Mouse (Mus musculus) limb, embryonic 11.5 days (tissue): ENCODE data around the gene Rap1gap. TPM values are rescaled to one million over a fixed set of nuclear protein-coding genes. Genes with fewer than 3 reads are reported as not detected.

Experiments
- ATAC-seq: fragments of 200-750 bp; cut with Nextera tagmentation; 2 replicates; pipeline ENCODE4 v1.8.0; 2017; ENCODE audit warnings: low read depth; ENCODE audit not compliant: insufficient number of reproducible peaks, low FRiP score, low TSS enrichment
- DNase-seq: peaks from one replicate; pipeline ENCODE4 v3.0.0-alpha.2; 2015; ENCODE audit warnings: low spot score
- H3K27ac ChIP-seq: fragments of 300-500 bp; sonication (generic); replicated peaks from 2 replicates; pipeline ENCODE4 v1.5.1; 2014; ENCODE audit warnings: low read depth, mild to moderate bottlenecking, low read length
- H3K27me3 ChIP-seq: fragments of 300-500 bp; sonication (generic); 2 replicates; pipeline ENCODE4 v1.6.1; 2014; ENCODE audit warnings: mild to moderate bottlenecking, low read length, mixed read lengths; ENCODE audit not compliant: control insufficient read depth, insufficient read depth
- H3K36me3 ChIP-seq: fragments of 300-500 bp; sonication (generic); 2 replicates; pipeline ENCODE4 v1.6.1; 2014; ENCODE audit warnings: mild to moderate bottlenecking, low read length, moderate library complexity, mixed read lengths; ENCODE audit not compliant: control insufficient read depth, insufficient read depth
- H3K4me1 ChIP-seq: fragments of 300-500 bp; sonication (generic); 2 replicates; pipeline ENCODE4 v1.6.1; 2014; ENCODE audit warnings: low read length, mixed read lengths; ENCODE audit not compliant: control insufficient read depth, insufficient read depth
- H3K4me2 ChIP-seq: fragments of 300-500 bp; sonication (generic); 2 replicates; pipeline ENCODE4 v1.6.1; 2014; ENCODE audit warnings: low read depth, mild to moderate bottlenecking, moderate library complexity; ENCODE audit not compliant: severe bottlenecking
- H3K4me3 ChIP-seq: fragments of 300-500 bp; sonication (generic); 2 replicates; pipeline ENCODE4 v1.5.1; 2014; ENCODE audit warnings: low read depth, low read length
- H3K9ac ChIP-seq: fragments of 300-500 bp; sonication (generic); 2 replicates; pipeline ENCODE4 v1.6.1; 2014; ENCODE audit warnings: mild to moderate bottlenecking, low read length
- H3K9me3 ChIP-seq: fragments of 300-500 bp; sonication (generic); 2 replicates; pipeline ENCODE4 v1.6.1; 2016; ENCODE audit warnings: low read length; ENCODE audit not compliant: control insufficient read depth
- WGBS: fragments of 180-500 bp; shearing (Covaris S2); extraction: QIAGEN DNeasy Blood & Tissue Kit; methylation state at CpG from one replicate; pipeline ENCODE4 v1.1.7; 2014; 5-methylcytosine and 5-hydroxymethylcytosine counted together
- polyA plus RNA-seq: library from polyadenylated mRNA; unstranded; fragments of >200 nt; fragmentation: Nextera tagmentation; extraction: Ambion mirVana; gene quantifications from 2 replicates; pipeline ENCODE4 v1.2.1, GENCODE M21; 2014

Gene Rap1gap
- polyA plus RNA-seq, 1 experiment from 2014 or later = 5.3 TPM

GRCm38 (mm10) chr4:137677906-137678305, 13.4 kb downstream of the Rap1gap start:
- Histone ChIP-seq H3K9me3 (no peaks in the 10 kb centered on the region), H3K4me2 (no peak overlapping the region), H3K27ac (no peak overlapping the region), H3K4me1 (0 out of 2 replicates have a peak, but pooled peaks cover 7% of the 10 kb centered on the region), H3K27me3 (peaks cover 30% of the 10 kb centered on the region), H3K4me3 (no peak overlapping the region), H3K9ac (no peak overlapping the region), H3K36me3 (no peaks in the 10 kb centered on the region)
- DNase-seq (no peak), ATAC-seq (no peak)
- WGBS = 88% methylated on average over 5 of the region's 5 CpGs

- Histone ChIP-seq H3K9me3 (no peaks in the 10 kb centered on the region), H3K27ac (no peak overlapping the region), H3K36me3 (no peaks in the 10 kb centered on the region), H3K4me2 (no peak overlapping the region), H3K27me3 (peaks cover 30% of the 10 kb centered on the region), H3K4me3 (no peak overlapping the region), H3K9ac (no peak overlapping the region), H3K4me1 (0 out of 2 replicates have a peak, but pooled peaks cover 7% of the 10 kb centered on the region)
- 74% methylated on average over 9 of the region's 9 CpGs for WGBS
- DNase-seq = no peak
- ATAC-seq = no peak
Measured at GRCm38 (mm10) chr4:137678568-137678967, 14.0 kb downstream of the Rap1gap start.

- 0 out of 2 replicates have a peak, but pooled peaks cover 7% of the 10 kb centered on the region for H3K4me1 ChIP-seq
- H3K27ac ChIP-seq = no peak overlapping the region
- no peak overlapping the region for H3K4me3 ChIP-seq
- no peaks in the 10 kb centered on the region for H3K36me3 ChIP-seq
- H3K9ac ChIP-seq = no peak overlapping the region
- 69% methylated on average over 2 of the region's 2 CpGs for WGBS
- ATAC-seq (no peak), DNase-seq (no peak)
- no peak overlapping the region for H3K4me2 ChIP-seq
- no peaks in the 10 kb centered on the region for H3K9me3 ChIP-seq
- H3K27me3 ChIP-seq = peaks cover 30% of the 10 kb centered on the region
Measured at GRCm38 (mm10) chr4:137679979-137680550, 15.5 kb downstream of the Rap1gap start.

GRCm38 (mm10) chr4:137680721-137681120, 16.2 kb downstream of the Rap1gap start:
- no peak for ATAC-seq
- DNase-seq = no peak
- H3K27me3 ChIP-seq = peaks cover 30% of the 10 kb centered on the region
- H3K36me3 ChIP-seq = no peaks in the 10 kb centered on the region
- H3K4me3 ChIP-seq = no peak overlapping the region
- no peak overlapping the region for H3K27ac ChIP-seq
- H3K9me3 ChIP-seq = no peaks in the 10 kb centered on the region
- 23% methylated on average over 7 of the region's 7 CpGs for WGBS
- no peak overlapping the region for H3K9ac ChIP-seq
- 0 out of 2 replicates have a peak, but pooled peaks cover 7% of the 10 kb centered on the region for H3K4me1 ChIP-seq
- H3K4me2 ChIP-seq = no peak overlapping the region

GRCm38 (mm10) chr4:137681408-137682104, 17.0 kb downstream of the Rap1gap start:
- H3K4me2 ChIP-seq = peak overlapping the region; percentile 52
- H3K27ac ChIP-seq = no peak overlapping the region
- no peaks in the 10 kb centered on the region for H3K36me3 ChIP-seq
- peak overlapping the region; percentile 30; the same call in 1 of the 2 replicates for H3K9ac ChIP-seq
- WGBS = 7% methylated on average over 39 of the region's 52 CpGs
- no peaks in the 10 kb centered on the region for H3K9me3 ChIP-seq
- DNase-seq (no peak), ATAC-seq (no peak)
- peaks cover 30% of the 10 kb centered on the region for H3K27me3 ChIP-seq
- 0 out of 2 replicates have a peak, but pooled peaks cover 7% of the 10 kb centered on the region for H3K4me1 ChIP-seq
- H3K4me3 ChIP-seq = peak overlapping the region; percentile 20

- 35% methylated on average over 7 of the region's 7 CpGs for WGBS
- DNase-seq = peak; percentile 55
- no peak for ATAC-seq
- Histone ChIP-seq H3K9ac (no peak overlapping the region), H3K4me1 (0 out of 2 replicates have a peak, but pooled peaks cover 7% of the 10 kb centered on the region), H3K36me3 (no peaks in the 10 kb centered on the region), H3K9me3 (no peaks in the 10 kb centered on the region), H3K4me2 (no peak overlapping the region), H3K27me3 (peaks cover 30% of the 10 kb centered on the region), H3K27ac (no peak overlapping the region), H3K4me3 (no peak overlapping the region)
Measured at GRCm38 (mm10) chr4:137682961-137683453, 18.5 kb downstream of the Rap1gap start.

GRCm38 (mm10) chr4:137684830-137685343, 20.4 kb downstream of the Rap1gap start:
- 0 out of 2 replicates have a peak, but pooled peaks cover 7% of the 10 kb centered on the region for H3K4me1 ChIP-seq
- no peaks in the 10 kb centered on the region for H3K36me3 ChIP-seq
- H3K27ac ChIP-seq = no peak overlapping the region
- no peak overlapping the region for H3K9ac ChIP-seq
- peaks cover 30% of the 10 kb centered on the region for H3K27me3 ChIP-seq
- DNase-seq (no peak), ATAC-seq (no peak)
- no peaks in the 10 kb centered on the region for H3K9me3 ChIP-seq
- 24% methylated on average over 9 of the region's 9 CpGs for WGBS
- H3K4me3 ChIP-seq = no peak overlapping the region
- H3K4me2 ChIP-seq = no peak overlapping the region

- Histone ChIP-seq H3K9me3 (no peaks in the 10 kb centered on the region), H3K9ac (no peak overlapping the region), H3K4me2 (no peak overlapping the region), H3K4me3 (no peak overlapping the region), H3K27ac (no peak overlapping the region), H3K36me3 (no peaks in the 10 kb centered on the region), H3K27me3 (peaks cover 17% of the 10 kb centered on the region), H3K4me1 (0 out of 2 replicates have a peak, but pooled peaks cover 6% of the 10 kb centered on the region)
- ATAC-seq = no peak
- no peak for DNase-seq
- WGBS = 72% methylated on average over 5 of the region's 5 CpGs
Measured at GRCm38 (mm10) chr4:137686303-137686702, 21.8 kb downstream of the Rap1gap start.
